Mouse (Mus musculus) liver, embryonic 12.5 days (tissue): ENCODE measurements around the gene Sf3b6. TPM values are rescaled to one million over a fixed set of nuclear protein-coding genes. Genes with fewer than 3 reads are reported as not detected.
"Not testable (repeated sequence)": the region's sequence is repeated elsewhere in the genome, so short reads cannot be mapped to it uniquely, and the experiment has no call there.

ENCODE experiments used
- ATAC-seq: fragments of 200-750 bp; cut with Nextera tagmentation; 2 replicates; pipeline ENCODE4 v1.8.0; 2017; ENCODE audit warnings: moderate number of reproducible peaks, mild to moderate bottlenecking, moderate library complexity
- H3K27ac ChIP-seq: fragments of 300-500 bp; sonication (generic); 2 replicates; pipeline ENCODE4 v1.5.1; 2016; ENCODE audit warnings: mild to moderate bottlenecking
- H3K27me3 ChIP-seq: fragments of 300-500 bp; sonication (generic); replicated peaks from 2 replicates; pipeline ENCODE4 v1.6.1; 2016; ENCODE audit warnings: mild to moderate bottlenecking, moderate library complexity
- H3K36me3 ChIP-seq: fragments of 300-500 bp; sonication (generic); 2 replicates; pipeline ENCODE4 v1.6.1; 2016; ENCODE audit warnings: mild to moderate bottlenecking, moderate library complexity
- H3K4me1 ChIP-seq: fragments of 300-500 bp; sonication (generic); 2 replicates; pipeline ENCODE4 v1.6.1; 2016
- H3K4me2 ChIP-seq: fragments of 300-500 bp; sonication (generic); 2 replicates; pipeline ENCODE4 v1.6.1; 2016; ENCODE audit warnings: mild to moderate bottlenecking, moderate library complexity
- H3K4me3 ChIP-seq: fragments of 300-500 bp; sonication (generic); 2 replicates; pipeline ENCODE4 v1.5.1; 2016; ENCODE audit warnings: mild to moderate bottlenecking, moderate library complexity
- H3K9ac ChIP-seq: fragments of 300-500 bp; sonication (generic); 2 replicates; pipeline ENCODE4 v1.6.1; 2016; ENCODE audit warnings: mild to moderate bottlenecking, moderate library complexity
- H3K9me3 ChIP-seq: fragments of 300-500 bp; sonication (generic); replicated peaks from 2 replicates; pipeline ENCODE4 v1.6.1; 2016; ENCODE audit warnings: mild to moderate bottlenecking, moderate library complexity
- WGBS: fragments of 180-500 bp; shearing (Covaris S2); methylation state at CpG from one replicate; pipeline ENCODE4 v1.1.7; 2016; ENCODE audit not compliant: insufficient replicate concordance; 5-methylcytosine and 5-hydroxymethylcytosine counted together
- polyA plus RNA-seq: library from polyadenylated mRNA; unstranded; fragments of >200 nt; fragmentation: Nextera tagmentation; extraction: Ambion mirVana; gene quantifications from 2 replicates; pipeline ENCODE4 v1.2.1, GENCODE M21; 2016

Gene Sf3b6
- polyA plus RNA-seq, 1 experiment from 2014 or later: 203 TPM

- H3K27ac ChIP-seq, H3K4me2 ChIP-seq, ATAC-seq, H3K4me3 ChIP-seq, H3K4me1 ChIP-seq, H3K27me3 ChIP-seq, H3K9ac ChIP-seq, H3K36me3 ChIP-seq, H3K9me3 ChIP-seq: not testable (repeated sequence)
- WGBS: 88% methylated on average over 25 of the region's 25 CpGs
These were observed 29.2 kb upstream of the Sf3b6 start for GRCm38 (mm10) chr12:4788128-4788527.

GRCm38 (mm10) chr12:4793718-4794117, 23.6 kb upstream of the Sf3b6 start:
- Histone ChIP-seq H3K4me1 (no peaks in the 10 kb centered on the region), H3K4me3 (no peak overlapping the region), H3K36me3 (no peaks in the 10 kb centered on the region), H3K27ac (no peak overlapping the region), H3K4me2 (no peak overlapping the region), H3K9ac (no peak overlapping the region), H3K27me3 (no peaks in the 10 kb centered on the region), H3K9me3 (no peaks in the 10 kb centered on the region)
- ATAC-seq: no peak
- WGBS: 43% methylated on average over 1 of the region's 1 CpGs

DNA sequence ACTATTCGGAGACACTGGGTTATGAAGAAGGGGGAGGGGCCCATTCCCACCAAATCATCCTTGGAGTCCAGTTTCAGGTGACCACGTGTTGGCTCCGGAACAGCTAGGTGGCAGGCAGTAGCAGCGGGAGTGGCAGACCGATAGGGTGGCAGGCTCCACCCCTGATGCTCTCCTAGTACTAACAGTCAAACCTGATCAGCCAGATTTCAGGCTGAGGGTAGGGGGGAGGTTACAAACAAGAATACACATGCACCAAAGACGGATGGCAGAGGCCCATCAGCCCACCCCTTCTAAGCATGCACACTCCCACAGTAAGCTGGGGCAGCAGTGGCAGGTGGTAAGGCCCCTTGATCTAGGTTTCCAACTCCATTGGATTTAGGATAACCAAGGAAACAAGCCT, 19.9 kb upstream of the Sf3b6 start:
- not testable (repeated sequence) for H3K9me3 ChIP-seq, ATAC-seq

DNA sequence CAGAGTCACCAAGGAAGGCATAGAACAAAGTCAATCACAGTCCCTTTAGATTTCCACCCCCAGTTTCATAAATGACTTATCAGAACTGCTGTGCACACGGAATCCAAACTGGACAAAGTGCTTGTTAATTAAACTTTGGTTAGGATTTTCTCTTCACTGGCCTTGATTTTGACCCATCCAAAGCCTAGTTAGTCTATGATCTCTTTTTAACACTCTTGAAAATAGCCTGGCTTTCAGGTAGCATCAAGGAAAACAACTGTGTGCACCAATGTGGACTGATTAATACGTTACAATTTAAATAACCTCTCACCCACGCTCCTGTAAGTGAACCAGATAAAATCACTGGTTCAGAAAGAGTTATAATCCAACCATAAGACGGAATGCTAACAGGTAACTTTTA, 6.3 kb upstream of the Sf3b6 start:
- 63% methylated on average over 4 of the region's 4 CpGs for WGBS
- no peaks in the 10 kb centered on the region for H3K36me3 ChIP-seq
- H3K27ac ChIP-seq: no peak overlapping the region
- peaks cover 3% of the 10 kb centered on the region; the same call in 1 of the 2 replicates for H3K4me1 ChIP-seq
- no peaks in the 10 kb centered on the region for H3K9me3 ChIP-seq
- no peak for ATAC-seq
- no peak overlapping the region for H3K9ac ChIP-seq
- H3K27me3 ChIP-seq: no peaks in the 10 kb centered on the region
- no peak overlapping the region for H3K4me2 ChIP-seq
- H3K4me3 ChIP-seq: no peak overlapping the region

More for the DNA sequence above, 19.9 kb upstream of the Sf3b6 start:
- not testable (repeated sequence) for H3K9ac ChIP-seq, H3K36me3 ChIP-seq, H3K4me3 ChIP-seq, H3K4me2 ChIP-seq, H3K4me1 ChIP-seq, H3K27me3 ChIP-seq, H3K27ac ChIP-seq
- 70% methylated on average over 6 of the region's 6 CpGs for whole genome bisulfite sequencing

DNA sequence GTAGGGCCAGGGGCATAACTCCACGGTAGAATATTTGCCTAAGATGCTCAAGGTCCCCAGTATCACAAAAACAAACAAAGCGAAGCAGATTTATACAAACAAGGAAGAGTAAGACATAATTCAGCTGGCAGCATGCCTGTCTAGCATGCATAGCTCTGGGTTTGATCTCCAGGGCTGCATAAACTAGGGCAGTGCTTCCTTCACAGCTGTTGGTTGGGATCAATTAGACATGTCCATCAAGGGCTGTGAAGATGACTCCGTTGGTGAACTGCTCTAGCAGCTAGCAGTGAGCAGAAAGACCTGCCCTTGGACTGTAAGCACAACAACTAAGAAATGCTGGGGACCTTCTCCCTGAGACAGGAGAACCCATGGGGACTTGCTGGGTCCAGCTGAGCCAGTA, 5.6 kb upstream of the Sf3b6 start:
- no peaks in the 10 kb centered on the region for H3K36me3 ChIP-seq
- ATAC-seq: no peak
- 50% methylated on average over 3 of the region's 3 CpGs for WGBS

DNA sequence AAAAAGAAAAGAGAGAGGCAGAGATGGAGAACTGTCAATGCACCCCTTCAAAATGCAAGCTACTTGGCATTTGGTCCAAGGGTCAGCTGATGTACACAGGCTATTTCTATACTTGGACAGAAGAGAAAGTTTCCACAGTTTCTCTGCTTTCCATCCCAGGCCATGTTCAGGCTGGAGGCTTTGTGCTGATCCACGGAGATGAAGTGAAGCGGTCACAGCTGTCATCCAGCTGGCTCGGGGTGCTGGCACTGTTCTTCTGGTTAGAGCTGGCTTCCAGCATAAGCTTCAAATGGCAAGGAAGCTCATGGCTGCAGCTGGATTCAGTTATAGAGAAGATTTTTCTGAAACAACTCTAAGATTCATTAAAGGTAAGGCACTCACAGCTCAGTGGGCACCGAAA, 3.7 kb upstream of the Sf3b6 start:
- no peak for ATAC-seq
- H3K9me3 ChIP-seq: no peaks in the 10 kb centered on the region
- no peaks in the 10 kb centered on the region for H3K36me3 ChIP-seq
- no peak overlapping the region for H3K27ac ChIP-seq
- H3K4me1 ChIP-seq: peaks cover 20% of the 10 kb centered on the region
- H3K27me3 ChIP-seq: no peaks in the 10 kb centered on the region
- no peak overlapping the region for H3K4me3 ChIP-seq
- no peak overlapping the region for H3K9ac ChIP-seq
- H3K4me2 ChIP-seq: no peak overlapping the region
- WGBS: 79% methylated on average over 4 of the region's 4 CpGs

More for the DNA sequence above, 5.6 kb upstream of the Sf3b6 start:
- Histone ChIP-seq H3K4me3 (no peak overlapping the region), H3K9me3 (no peaks in the 10 kb centered on the region), H3K4me2 (no peak overlapping the region), H3K27ac (no peak overlapping the region), H3K27me3 (no peaks in the 10 kb centered on the region), H3K9ac (no peak overlapping the region), H3K4me1 (peaks cover 9% of the 10 kb centered on the region)

DNA sequence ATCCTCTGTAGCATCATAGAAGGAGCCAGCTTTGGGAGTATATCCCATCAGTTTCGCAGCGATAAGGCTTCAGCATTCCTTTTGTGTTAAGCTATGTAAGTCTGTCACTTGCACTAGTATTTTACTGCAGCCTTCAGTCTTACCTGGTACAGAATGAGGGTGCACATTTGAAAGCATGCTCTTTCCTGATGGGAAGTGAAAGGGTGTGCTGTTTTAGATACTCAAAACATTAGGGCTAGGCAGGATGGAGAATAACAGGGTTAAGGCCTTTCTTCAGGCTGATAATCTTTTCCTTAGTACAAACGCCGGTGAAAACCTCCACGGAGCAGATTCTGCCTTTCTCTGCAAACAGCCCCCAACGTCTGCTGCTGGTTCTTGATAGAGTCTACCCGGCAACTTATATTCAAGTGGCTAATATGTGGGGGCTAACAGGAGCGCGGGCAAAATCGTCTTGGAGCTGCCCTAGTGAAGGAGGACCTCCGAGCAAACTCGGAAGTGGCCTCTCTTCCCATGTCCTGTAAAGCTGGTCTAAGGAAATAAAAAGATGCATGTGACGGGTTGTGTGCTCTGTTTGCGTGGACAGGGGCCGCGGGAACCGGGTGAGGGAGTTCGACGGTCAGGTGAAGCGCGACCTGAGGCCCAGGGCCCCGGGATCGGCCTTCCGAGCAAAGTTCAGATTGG, 524 bp upstream of the Sf3b6 start:
- Histone ChIP-seq H3K36me3 (peaks cover 24% of the 10 kb centered on the region), H3K9ac (peak overlapping the region; percentile 79), H3K9me3 (no peaks in the 10 kb centered on the region), H3K4me2 (peak overlapping the region; percentile 90), H3K4me3 (peak overlapping the region; percentile 84), H3K27me3 (no peaks in the 10 kb centered on the region), H3K4me1 (peaks cover 33% of the 10 kb centered on the region), H3K27ac (peak overlapping the region; percentile 89)
- ATAC-seq: peak; percentile 57
- 8% methylated on average over 24 of the region's 24 CpGs for WGBS

- WGBS: 79% methylated on average over 3 of the region's 3 CpGs
- Histone ChIP-seq H3K9ac (no peak overlapping the region), H3K9me3 (no peaks in the 10 kb centered on the region), H3K4me2 (no peak overlapping the region), H3K4me1 (no peaks in the 10 kb centered on the region), H3K36me3 (peaks cover 81% of the 10 kb centered on the region), H3K4me3 (no peak overlapping the region), H3K27me3 (no peaks in the 10 kb centered on the region), H3K27ac (no peak overlapping the region)
- ATAC-seq: no peak
These were observed 9.9 kb downstream of the Sf3b6 start for GRCm38 (mm10) chr12:4827256-4827655.

GRCm38 (mm10) chr12:4836959-4837358, 19.6 kb downstream of the Sf3b6 start:
- no peak for ATAC-seq
- H3K27me3 ChIP-seq: no peaks in the 10 kb centered on the region; the same call in 1 of the 2 replicates
- no peak overlapping the region for H3K4me3 ChIP-seq
- no peak overlapping the region for H3K27ac ChIP-seq
- H3K4me1 ChIP-seq: peaks cover 24% of the 10 kb centered on the region
- peaks cover 14% of the 10 kb centered on the region for H3K36me3 ChIP-seq
- H3K9me3 ChIP-seq: no peaks in the 10 kb centered on the region
- no peak overlapping the region for H3K9ac ChIP-seq
- no peak overlapping the region for H3K4me2 ChIP-seq
- WGBS: 54% methylated on average over 4 of the region's 4 CpGs

- H3K36me3 ChIP-seq: no peaks in the 10 kb centered on the region
- H3K9me3 ChIP-seq: no peaks in the 10 kb centered on the region
- no peak overlapping the region for H3K27ac ChIP-seq
- H3K4me1 ChIP-seq: peaks cover 47% of the 10 kb centered on the region
- ATAC-seq: no peak
- H3K4me2 ChIP-seq: peak overlapping the region; percentile 99
- H3K4me3 ChIP-seq: no peak overlapping the region
- 21% methylated on average over 6 of the region's 6 CpGs for WGBS
- peaks cover 7% of the 10 kb centered on the region for H3K27me3 ChIP-seq
- H3K9ac ChIP-seq: peak overlapping the region; percentile 76; the same call in 1 of the 2 replicates
These were observed 22.7 kb downstream of the Sf3b6 start for GRCm38 (mm10) chr12:4840010-4840409.

- ATAC-seq: no peak
These were observed 23.4 kb downstream of the Sf3b6 start for GRCm38 (mm10) chr12:4840741-4841140.

GRCm38 (mm10) chr12:4841392-4841887, 24.1 kb downstream of the Sf3b6 start, which contains the start of gene Fkbp1b:
Gene Fkbp1b, minus strand, starts transcription at chr12:4841591.
- WGBS: under 1% methylated on average over 37 of the region's 37 CpGs
- no peaks in the 10 kb centered on the region for H3K9me3 ChIP-seq
- no peak within 1 kb of the TSS; the same call in 1 of the 2 replicates for H3K27ac ChIP-seq
- ATAC-seq: peak; percentile 68
- peaks cover 47% of the 10 kb centered on the region for H3K4me1 ChIP-seq
- peak within 1 kb of the TSS; percentile 73 for H3K4me3 ChIP-seq
- H3K9ac ChIP-seq: peak within 1 kb of the TSS; percentile 76
- H3K27me3 ChIP-seq: peaks cover 7% of the 10 kb centered on the region
- H3K36me3 ChIP-seq: no peaks in the 10 kb centered on the region; the same call in 1 of the 2 replicates
- peak within 1 kb of the TSS; percentile 99 for H3K4me2 ChIP-seq

More at GRCm38 (mm10) chr12:4840741-4841140, 23.4 kb downstream of the Sf3b6 start:
- Histone ChIP-seq H3K4me3 (peak overlapping the region; percentile 73), H3K27ac (no peak overlapping the region), H3K27me3 (peaks cover 7% of the 10 kb centered on the region), H3K36me3 (no peaks in the 10 kb centered on the region), H3K9ac (peak overlapping the region; percentile 76), H3K4me1 (peaks cover 47% of the 10 kb centered on the region), H3K4me2 (peak overlapping the region; percentile 99), H3K9me3 (no peaks in the 10 kb centered on the region)
- WGBS: 2% methylated on average over 11 of the region's 11 CpGs
